Mouse (Mus musculus) B cell, adult 2 months (primary cell): ENCODE data around the gene Ccna1.
A peak's percentile ranks its signal among the peaks of the same experiment; 100 is the strongest.

Source experiments
- DNase-seq, 2 experiments: peaks; one replicate each; pipeline ENCODE4 v3.0.0; 2022

Gene Ccna1

GRCm38 (mm10) chr3:55055038-55055746 lies at the start of gene Ccna1:
Gene Ccna1 (minus strand): TSS chr3:55055501.
- no peak for DNase-seq

- DNase-seq = no peak
Observed at GRCm38 (mm10) chr3:55101092-55101491, 45.8 kb upstream of the Ccna1 start.

- no peak for DNase-seq
Observed at GRCm38 (mm10) chr3:55098990-55099389, 43.7 kb upstream of the Ccna1 start.

- no peak for DNase-seq
Observed at GRCm38 (mm10) chr3:55098014-55098413, 42.7 kb upstream of the Ccna1 start.

GRCm38 (mm10) chr3:55097186-55097585 lies 41.9 kb upstream of the Ccna1 start:
- DNase-seq = no peak

- no peak for DNase-seq
Observed at GRCm38 (mm10) chr3:55096655-55097005, 41.3 kb upstream of the Ccna1 start.

- no peak for DNase-seq
Observed at GRCm38 (mm10) chr3:55095968-55096654, 40.8 kb upstream of the Ccna1 start.

GRCm38 (mm10) chr3:55093161-55093560 lies 37.9 kb upstream of the Ccna1 start:
- DNase-seq = no peak

GRCm38 (mm10) chr3:55089291-55089690 lies 34.0 kb upstream of the Ccna1 start:
- DNase-seq = no peak

- DNase-seq = no peak
Observed at GRCm38 (mm10) chr3:55088843-55089242, 33.5 kb upstream of the Ccna1 start.

- no peak for DNase-seq
Observed at GRCm38 (mm10) chr3:55088359-55088758, 33.1 kb upstream of the Ccna1 start.

- DNase-seq = no peak
Observed at GRCm38 (mm10) chr3:55087360-55087759, 32.1 kb upstream of the Ccna1 start.

- no peak for DNase-seq
Observed at GRCm38 (mm10) chr3:55086948-55087347, 31.6 kb upstream of the Ccna1 start.

- no peak for DNase-seq
Observed at GRCm38 (mm10) chr3:55085716-55086115, 30.4 kb upstream of the Ccna1 start.

GRCm38 (mm10) chr3:55084781-55085180 lies 29.5 kb upstream of the Ccna1 start:
- DNase-seq = no peak

GRCm38 (mm10) chr3:55080055-55080454 lies 24.8 kb upstream of the Ccna1 start:
- peak; percentile 50 for DNase-seq

GRCm38 (mm10) chr3:55079619-55080018 lies 24.3 kb upstream of the Ccna1 start:
- no peak for DNase-seq

GRCm38 (mm10) chr3:55078233-55078632 lies 22.9 kb upstream of the Ccna1 start:
- DNase-seq = no peak

- no peak for DNase-seq
Observed at GRCm38 (mm10) chr3:55075294-55075648, 20.0 kb upstream of the Ccna1 start.

GRCm38 (mm10) chr3:55074576-55075293 lies 19.4 kb upstream of the Ccna1 start:
- no peak for DNase-seq

- no peak for DNase-seq
Observed at GRCm38 (mm10) chr3:55067791-55068434, 12.6 kb upstream of the Ccna1 start.

GRCm38 (mm10) chr3:55066666-55067023 lies 11.3 kb upstream of the Ccna1 start:
- DNase-seq = no peak
